Mouse (Mus musculus) liver, adult (tissue): Measurements from ENCODE around the gene Rhof.

Experiments used
- GATA4 ChIP-seq: IDR thresholded peaks from 2 replicates; pipeline ENCODE4 v1.6.1; 2014; ENCODE audit warnings: mild to moderate bottlenecking, low read length; ENCODE audit not compliant: insufficient replicate concordance

Rhof gene

DNA sequence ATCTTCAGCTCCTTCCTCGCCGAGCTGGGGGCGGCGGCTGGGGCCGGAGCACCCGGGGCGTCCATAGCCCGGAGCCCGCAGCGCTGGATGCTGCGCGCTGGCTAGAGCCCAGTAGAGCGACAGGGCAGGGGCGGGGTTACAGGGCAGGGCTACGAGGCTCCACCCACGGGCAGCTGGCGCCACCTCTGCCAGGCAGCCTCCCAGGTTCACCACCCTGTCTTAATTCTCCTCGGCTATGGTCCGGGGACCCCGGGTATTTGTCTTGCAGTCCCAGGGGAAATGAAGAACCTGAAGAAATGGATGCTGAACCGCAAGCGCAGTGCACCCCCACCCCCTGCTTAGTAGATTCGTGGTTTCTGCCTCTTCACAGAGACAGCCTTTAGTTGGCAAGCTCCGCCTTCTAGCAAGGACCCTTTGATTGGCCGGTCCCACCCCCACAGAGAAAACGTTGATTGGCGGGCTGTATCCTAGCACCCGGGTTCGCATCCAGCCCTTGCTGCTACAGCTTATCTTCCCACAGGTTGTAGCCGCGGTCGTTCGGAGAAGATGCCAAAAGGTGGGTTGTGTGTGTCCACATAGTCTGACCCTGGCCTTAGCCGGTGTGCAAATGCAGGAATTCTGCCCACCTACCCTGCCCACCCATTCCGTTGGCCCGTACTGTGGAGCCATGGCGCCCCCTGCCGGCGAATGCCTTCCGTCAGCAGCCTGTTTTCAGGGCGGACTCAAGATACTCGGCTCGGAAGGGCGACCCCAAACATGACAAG lies at the start of gene Rhof:
Gene Rhof, minus strand, starts transcription at position 385 of the 764 bp plus-strand sequence.
- no peak for TF ChIP-seq GATA4

DNA sequence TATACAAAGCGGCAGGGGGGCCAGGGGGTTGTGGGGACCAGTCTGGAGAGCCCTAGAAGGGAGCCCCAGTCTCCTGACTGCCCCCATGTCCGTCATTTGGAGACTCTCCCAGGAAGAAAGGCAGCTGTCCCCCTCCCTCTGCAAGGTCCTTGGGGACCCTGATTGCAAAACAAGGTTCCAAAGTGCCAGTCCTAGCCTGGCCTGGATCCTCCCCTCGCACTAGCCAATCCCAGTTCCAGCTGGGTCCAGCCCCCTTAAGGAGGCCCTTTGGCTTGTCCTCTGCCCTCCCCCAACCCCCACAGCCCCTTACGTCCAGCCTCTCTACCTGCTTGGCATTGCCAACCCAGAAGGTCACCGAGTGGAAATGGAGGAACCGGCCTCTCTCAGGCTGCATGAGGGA lies 49.0 kb upstream of the Rhof start:
- no peak for TF ChIP-seq GATA4

DNA sequence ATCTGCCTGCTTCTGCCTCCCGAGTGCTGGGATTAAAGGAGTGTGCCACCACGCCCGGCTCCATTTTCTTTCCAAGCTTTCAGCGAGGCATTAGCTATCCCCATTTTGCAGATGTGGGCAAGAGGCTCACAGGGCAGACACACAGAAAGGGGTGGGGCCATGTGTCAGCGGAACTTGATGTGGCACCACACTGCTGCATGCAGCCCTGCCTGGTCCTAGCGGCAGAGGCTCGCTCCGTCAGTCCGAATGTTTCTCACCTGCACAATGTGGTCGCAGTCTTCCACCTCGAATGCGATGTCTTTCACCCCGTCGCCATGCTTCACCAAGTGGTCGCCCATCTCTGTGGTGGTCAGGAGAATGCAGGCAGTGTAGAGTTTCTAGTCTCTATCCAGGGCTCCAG lies 47.9 kb upstream of the Rhof start:
- no peak for TF ChIP-seq GATA4

DNA sequence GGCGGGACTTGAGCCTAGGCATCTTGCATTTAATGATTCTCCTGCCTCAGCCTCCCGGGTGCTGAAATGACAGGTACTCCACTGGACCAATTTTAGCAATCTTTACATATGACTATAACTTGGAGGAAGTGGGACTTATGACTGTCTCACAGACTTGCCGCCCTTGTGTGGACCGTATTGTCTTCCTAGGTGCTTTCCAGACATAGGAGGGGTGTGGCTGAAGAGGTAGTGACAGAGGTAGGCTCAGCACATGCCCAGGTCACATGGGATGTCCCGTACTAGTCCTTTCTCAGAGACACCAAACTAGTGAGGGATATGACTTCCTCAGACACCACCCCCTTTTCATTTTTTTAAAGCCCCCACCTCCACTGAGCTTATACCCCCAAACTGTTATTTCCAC lies 46.3 kb upstream of the Rhof start:
- no peak for TF ChIP-seq GATA4

DNA sequence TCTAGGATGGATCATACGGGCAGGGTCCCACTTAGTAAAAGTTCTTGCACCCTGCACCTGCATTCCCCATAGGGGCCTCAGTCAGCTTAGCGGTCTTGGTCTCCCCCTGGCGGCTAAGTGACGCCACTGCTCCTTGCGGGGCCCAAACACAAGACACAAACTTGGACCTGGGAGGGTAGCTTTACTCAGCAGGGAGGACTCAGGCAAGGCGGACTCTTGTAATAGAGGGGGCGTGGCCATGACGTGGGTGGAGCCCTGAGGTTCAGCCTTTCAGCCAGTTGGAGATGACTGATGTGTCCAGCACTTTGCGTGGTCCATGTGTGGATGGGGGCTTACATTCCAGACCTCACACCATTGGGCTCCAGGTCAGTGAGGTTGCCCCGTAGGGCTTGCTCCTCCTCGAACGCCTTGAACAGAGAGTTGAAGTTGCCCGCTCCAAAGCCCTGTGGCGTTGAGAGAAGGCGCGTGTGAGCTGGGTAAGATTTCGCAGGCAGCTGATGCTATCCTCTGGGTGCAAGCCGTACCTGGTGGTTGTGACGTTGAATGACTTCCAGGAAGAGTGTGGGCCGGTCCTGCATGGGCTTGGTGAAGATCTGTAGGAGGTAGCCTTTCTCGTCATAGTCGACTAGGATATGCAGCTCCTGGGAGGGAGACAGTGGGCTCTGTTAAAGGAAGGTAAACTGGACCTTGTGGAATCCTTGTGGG lies 39.3 kb upstream of the Rhof start:
- no peak for TF ChIP-seq GATA4

DNA sequence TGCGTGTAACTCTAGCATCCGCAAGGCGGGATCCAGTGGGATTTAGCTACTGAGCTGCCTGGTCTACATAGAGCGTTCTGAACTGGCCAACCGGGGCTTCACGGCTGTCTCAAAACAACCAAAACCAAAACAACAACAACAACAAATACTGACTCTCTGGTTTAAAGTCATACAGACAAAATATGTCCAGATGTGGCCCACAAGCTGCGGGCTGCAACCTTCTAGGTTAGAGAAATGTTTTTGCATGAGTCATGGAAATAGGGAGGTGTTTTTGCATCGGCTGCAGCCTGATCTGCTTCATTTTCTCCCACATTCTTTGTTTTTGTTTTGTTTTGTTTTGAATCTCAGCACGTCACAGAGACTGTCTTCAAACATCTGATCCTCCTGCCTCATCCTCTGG lies 37.9 kb upstream of the Rhof start:
- no peak for TF ChIP-seq GATA4

DNA sequence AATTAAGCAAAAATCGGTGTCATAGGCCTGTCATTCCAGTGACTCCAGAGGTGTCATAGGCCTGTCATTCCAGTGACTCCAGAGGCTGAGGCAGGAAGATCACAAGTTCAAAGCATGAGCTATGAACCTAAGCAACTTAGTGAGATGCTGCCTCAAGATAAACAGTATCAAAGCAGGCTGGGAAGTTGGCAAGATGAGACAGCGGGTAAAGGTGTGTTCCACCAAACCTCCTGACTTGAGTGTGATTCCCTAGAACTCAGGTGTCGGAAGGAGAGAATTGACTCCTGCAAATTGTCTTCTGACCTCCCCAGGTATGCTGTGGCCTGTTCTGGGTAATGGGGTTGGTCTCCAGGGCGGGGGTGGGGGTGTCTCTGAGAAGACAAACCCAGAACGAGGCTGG lies 36.8 kb upstream of the Rhof start, which contains the start of gene Psmd9:
Gene Psmd9, plus strand, starts transcription at position 130 of the 400 bp plus-strand sequence.
- no peak for TF ChIP-seq GATA4

DNA sequence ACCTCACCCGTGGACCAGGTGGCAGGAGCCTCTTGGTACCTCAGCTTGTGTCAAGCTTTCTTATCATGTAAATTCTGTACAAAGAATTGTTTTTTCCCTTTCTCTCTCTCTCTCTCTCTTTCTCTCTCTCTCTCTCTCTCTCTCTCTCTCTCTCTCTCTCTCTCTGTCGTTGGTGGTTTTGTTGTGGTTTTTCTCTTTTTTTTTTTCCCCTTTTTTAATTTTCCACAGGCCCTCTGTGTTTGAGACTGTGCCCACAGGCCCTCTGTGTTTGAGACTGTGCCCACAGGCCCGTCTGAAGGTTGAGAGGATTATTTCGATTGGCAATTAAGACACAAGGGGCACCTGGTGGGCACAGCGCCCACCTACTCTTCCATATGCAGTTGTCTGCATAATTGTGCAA lies 35.1 kb upstream of the Rhof start:
- TF ChIP-seq GATA4, result no peak

DNA sequence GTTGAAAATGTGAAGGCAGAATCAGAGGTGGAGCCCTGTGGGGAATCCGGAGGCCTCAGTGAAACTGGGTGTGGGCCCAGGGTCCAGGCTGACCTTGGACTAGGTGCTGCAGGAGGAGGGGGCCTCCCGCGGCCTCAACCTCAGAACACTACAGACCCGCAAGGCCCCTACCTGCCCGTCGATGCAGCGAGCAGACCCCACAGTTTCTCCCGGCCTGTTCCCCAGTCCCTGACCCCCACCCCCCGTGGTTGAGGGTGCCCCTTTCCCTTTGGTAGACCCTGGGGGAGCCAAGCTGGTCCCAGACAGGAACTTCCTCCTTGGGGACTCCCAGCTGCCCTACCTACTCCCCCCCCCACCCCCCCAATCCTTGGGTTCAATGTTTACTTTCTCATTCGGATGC lies 33.9 kb upstream of the Rhof start:
- no peak for TF ChIP-seq GATA4

DNA sequence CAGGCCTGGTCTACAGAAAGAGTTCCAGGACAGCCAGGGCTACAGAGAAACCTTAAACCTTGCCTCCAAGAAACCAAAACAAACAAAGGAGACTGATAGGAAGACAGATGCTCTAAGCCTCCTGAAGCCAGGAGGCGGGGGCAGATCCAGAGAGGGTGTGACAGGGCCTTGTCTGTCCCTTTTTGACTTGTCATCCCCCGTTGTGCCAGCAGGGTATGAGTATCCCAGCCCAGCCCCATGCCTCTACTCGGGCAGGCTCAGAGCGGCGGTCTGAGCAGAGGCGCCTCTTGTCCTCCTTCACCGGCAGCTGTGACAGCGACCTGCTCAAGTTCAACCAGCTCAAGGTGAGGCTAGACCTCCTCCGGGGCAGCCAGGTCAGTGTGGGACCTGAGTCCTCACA lies 30.4 kb upstream of the Rhof start:
- no peak for TF ChIP-seq GATA4

DNA sequence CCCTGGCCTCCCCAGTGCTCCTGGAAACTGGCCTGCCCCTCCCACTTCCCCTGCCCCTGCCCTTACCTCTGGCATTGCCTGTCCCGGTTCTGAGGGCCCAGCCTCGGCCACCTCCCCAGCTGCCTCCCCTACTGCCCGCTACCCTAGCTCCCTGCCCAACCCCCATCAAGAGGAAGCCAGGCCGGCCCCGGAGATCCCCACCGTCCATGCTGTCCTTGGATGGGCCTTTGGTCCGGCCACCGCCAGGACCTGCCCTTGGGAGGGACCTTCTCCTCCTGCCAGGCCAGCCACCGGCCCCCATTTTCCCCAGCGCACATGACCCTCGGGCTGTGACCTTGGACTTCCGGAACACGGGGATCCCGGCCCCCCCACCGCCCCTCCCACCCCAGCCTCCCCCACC lies 27.8 kb upstream of the Rhof start:
- no peak for TF ChIP-seq GATA4

DNA sequence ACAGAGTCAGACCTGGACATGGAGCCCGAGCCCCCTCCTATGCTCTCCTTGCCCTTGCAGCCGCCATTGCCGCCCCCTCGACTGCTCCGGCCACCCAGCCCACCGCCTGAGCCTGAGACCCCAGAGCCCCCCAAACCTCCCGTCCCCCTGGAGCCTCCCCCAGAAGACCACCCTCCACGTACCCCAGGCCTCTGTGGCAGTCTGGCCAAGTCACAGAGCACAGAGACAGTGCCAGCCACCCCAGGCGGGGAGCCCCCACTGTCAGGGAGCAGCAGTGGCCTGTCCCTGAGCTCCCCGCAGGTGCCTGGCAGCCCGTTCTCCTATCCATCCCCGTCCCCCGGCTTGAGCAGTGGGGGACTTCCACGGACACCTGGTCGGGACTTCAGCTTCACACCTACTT lies 27.4 kb upstream of the Rhof start:
- no peak for TF ChIP-seq GATA4

DNA sequence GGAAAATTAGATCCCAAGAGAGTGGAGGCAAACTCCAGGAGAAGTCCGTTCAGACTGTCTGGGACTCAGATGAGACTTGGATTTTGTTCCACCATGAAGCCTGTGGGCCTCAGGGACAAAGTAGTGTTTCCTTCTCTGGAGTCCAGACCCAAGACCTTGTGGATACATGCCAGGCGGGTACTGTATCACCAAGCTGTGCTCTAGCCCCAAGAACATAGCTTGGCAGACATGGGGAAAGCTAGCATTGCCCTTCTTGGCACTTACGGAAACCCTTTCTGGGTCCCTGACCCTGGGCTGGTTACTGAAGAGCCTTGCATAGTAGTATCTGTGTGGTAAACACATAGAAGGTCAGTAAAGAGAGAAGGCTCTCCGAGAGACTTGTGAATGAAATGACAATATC lies 27.0 kb upstream of the Rhof start:
- TF ChIP-seq GATA4, result no peak

DNA sequence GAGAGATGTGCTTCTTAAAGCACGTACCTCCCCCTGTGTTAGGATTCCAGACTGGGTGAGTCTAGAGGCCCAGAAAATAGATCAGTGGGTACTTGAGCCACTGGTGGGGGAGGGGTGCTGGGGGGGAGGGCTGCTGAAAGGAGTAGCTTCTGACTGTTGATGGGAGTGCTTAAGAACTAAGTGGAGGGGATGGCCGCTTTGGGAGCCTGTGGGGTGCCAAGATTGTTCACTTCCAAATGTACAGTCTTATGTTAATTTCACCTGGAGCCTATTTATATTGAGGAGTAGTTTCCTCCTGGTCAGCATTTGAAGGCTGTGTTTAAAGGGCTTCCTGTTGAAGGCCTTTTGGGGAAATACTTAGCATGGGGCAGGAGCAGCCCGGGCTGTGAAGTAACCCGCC lies 25.5 kb upstream of the Rhof start:
- no peak for TF ChIP-seq GATA4

DNA sequence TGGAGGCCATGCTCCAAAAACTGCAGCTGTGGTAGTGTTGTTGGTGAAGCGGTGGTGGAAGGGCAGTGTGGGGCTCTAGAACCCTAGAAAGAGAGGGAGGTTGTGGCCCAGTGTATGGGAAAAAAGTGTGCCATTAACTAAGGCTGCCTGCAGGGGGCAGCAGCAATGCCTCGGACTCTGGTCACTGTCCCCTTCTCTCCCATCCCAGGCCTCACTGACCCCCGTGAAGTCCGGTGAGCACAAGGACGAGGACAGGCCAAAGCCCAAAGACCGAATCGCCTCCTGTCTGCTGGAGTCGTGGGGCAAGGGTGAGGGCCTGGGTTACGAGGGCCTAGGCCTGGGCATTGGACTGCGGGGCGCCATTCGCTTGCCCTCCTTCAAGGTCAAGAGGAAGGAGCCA lies 24.3 kb upstream of the Rhof start:
- TF ChIP-seq GATA4, result no peak

DNA sequence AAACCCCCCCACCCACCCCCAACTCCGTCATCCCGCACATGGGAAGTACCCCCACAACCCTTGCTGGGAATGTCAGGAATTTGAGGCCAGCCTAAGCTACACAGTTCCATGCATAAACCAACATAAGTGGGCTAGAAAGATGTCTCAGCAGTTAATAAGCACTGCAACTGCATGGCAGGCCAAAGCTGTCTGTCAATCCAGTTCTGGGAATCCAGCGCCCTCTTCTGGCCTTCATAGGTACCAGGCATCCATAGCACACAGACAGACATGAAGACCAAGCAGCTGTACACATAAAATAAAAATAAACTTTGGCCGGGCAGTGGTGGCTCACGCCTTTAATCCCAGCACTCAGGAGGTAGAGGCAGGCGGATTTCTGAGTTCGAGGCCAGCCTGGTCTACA lies 22.9 kb upstream of the Rhof start:
- no peak for TF ChIP-seq GATA4

DNA sequence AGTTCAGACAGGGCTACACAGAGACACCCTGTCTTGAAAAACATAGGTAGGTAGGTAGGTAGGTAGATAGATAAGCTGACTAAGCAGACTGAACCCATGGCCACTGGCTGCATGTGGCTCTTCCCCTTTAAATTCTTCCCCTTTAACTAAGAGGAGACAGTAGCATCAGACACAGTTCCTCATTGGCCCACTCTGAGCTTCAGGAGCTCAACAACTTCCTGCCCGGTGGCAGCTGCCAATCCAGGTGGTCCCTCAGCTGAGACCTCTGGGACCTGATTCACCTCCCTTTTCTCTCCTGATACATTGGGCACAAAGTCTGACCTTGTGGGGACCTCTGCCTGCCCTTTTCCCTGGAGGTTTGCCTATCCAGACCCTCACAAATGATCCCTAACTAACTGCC lies 20.4 kb upstream of the Rhof start:
- no peak for TF ChIP-seq GATA4

DNA sequence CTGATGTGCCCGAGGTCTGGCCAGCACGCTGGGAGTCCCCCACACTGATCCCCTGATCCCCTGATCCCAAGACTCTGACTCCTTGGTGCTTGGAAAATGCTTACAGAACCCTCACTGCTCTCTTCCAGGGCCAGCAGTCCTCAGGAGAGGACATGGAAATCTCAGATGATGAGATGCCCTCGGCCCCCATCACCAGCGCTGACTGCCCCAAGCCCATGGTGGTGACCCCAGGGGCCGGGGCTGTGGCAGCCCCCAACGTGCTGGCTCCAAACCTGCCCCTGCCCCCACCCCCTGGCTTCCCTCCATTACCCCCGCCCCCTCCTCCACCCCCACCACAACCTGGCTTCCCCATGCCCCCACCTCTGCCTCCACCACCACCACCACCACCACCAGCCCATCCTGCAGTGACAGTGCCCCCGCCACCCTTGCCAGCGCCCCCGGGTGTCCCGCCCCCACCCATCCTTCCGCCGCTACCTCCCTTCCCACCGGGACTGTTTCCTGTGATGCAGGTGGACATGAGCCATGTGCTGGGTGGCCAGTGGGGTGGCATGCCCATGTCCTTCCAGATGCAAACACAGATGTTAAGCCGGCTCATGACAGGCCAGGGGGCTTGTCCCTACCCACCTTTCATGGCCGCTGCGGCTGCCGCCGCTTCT lies 19.3 kb upstream of the Rhof start:
- no peak for TF ChIP-seq GATA4
